Mouse (Mus musculus) olfactory bulb, adult 2 months (tissue): ENCODE data around the gene Glrx3. TPM values are rescaled to one million over a fixed set of nuclear protein-coding genes. Genes with fewer than 3 reads are reported as not detected.

Experiments
- H3K27ac ChIP-seq: fragments of 200-500 bp; 2 replicates; pipeline ENCODE4 v1.5.1; 2012; ENCODE audit warnings: low read depth, low read length; ENCODE audit not compliant: insufficient read depth
- H3K4me1 ChIP-seq: fragments of 200-500 bp; 2 replicates; pipeline ENCODE4 v1.6.1; 2012; ENCODE audit warnings: low read length; ENCODE audit not compliant: control insufficient read depth, insufficient read depth
- H3K4me3 ChIP-seq: fragments of 200-500 bp; 2 replicates; pipeline ENCODE4 v1.5.1; 2012; ENCODE audit warnings: mild to moderate bottlenecking, low read depth, low read length, moderate library complexity; ENCODE audit not compliant: insufficient read depth
- CTCF ChIP-seq: fragments of 200-500 bp; IDR thresholded peaks from 2 replicates; pipeline ENCODE4 v1.5.1; 2012; ENCODE audit warnings: low read depth, mild to moderate bottlenecking, low read length, moderate library complexity; ENCODE audit not compliant: insufficient read depth
- POLR2A ChIP-seq: fragments of 200-500 bp; IDR thresholded peaks from 2 replicates; pipeline ENCODE4 v1.6.1; 2012; ENCODE audit warnings: mild to moderate bottlenecking, low read depth, low read length, moderate library complexity; ENCODE audit not compliant: insufficient read depth
- WGBS: fragments of 180-500 bp; shearing (Covaris S2); methylation state at CpG from one replicate; pipeline ENCODE4 v1.1.7; 2018; 5-methylcytosine and 5-hydroxymethylcytosine counted together
- polyA plus RNA-seq: library from polyadenylated mRNA; stranded (reverse); fragments of >200 nt; gene quantifications from 2 replicates; pipeline ENCODE4 v1.2.4, GENCODE M21; 2012; ENCODE audit warnings: low replicate concordance; ENCODE audit not compliant: missing spikeins, insufficient read depth, insufficient read length

The Glrx3 gene
- polyA plus RNA-seq, 1 experiment, result not detected

- TF ChIP-seq POLR2A (no peak), CTCF (no peak)
Measured at GRCm38 (mm10) chr7:137468174-137468573, 30.8 kb downstream of the Glrx3 start.

GRCm38 (mm10) chr7:137471431-137472120, 34.2 kb downstream of the Glrx3 start:
- no peak for TF ChIP-seq CTCF
- no peak for TF ChIP-seq POLR2A

More at GRCm38 (mm10) chr7:137468174-137468573, 30.8 kb downstream of the Glrx3 start:
- 71% methylated on average over 4 of the region's 4 CpGs for WGBS
- H3K27ac ChIP-seq, result no peak overlapping the region
- no peak overlapping the region for H3K4me3 ChIP-seq
- H3K4me1 ChIP-seq, result no peaks in the 10 kb centered on the region

DNA sequence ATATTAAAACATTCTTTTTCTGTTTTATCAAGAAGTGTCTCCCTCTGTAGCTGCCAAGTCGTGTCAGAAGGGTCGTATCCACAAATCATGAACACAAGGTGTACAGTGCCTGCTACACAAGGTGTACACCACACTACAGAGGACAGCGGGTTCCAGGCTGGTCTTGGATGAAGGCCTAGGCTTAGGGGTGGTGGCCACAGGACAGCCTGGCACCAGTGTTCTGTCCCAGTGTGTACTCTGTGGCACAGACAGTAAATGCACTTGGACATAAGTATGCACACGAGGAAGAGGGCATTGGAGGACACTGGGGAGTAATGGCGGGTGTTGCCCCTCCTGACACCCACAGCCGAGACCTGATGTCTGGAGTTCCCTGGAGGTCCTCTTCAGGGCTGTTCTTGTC, 34.7 kb downstream of the Glrx3 start:
- TF ChIP-seq CTCF (no peak), POLR2A (no peak)
- H3K27ac ChIP-seq, result no peak overlapping the region
- no peak overlapping the region for H3K4me3 ChIP-seq
- WGBS, result 83% methylated on average over 6 of the region's 6 CpGs
- no peaks in the 10 kb centered on the region for H3K4me1 ChIP-seq

More at GRCm38 (mm10) chr7:137471431-137472120, 34.2 kb downstream of the Glrx3 start:
- Histone ChIP-seq H3K4me3 (no peak overlapping the region), H3K27ac (no peak overlapping the region), H3K4me1 (no peaks in the 10 kb centered on the region)
- 46% methylated on average over 7 of the region's 7 CpGs for WGBS

GRCm38 (mm10) chr7:137477950-137478620, 40.7 kb downstream of the Glrx3 start:
- Histone ChIP-seq H3K27ac (no peak overlapping the region), H3K4me3 (peak overlapping the region; percentile 17; the same call in 1 of the 2 replicates), H3K4me1 (0 out of 2 replicates have a peak, but pooled peaks cover 5% of the 10 kb centered on the region)
- TF ChIP-seq CTCF, result peak; percentile 100
- TF ChIP-seq POLR2A, result no peak
- 16% methylated on average over 30 of the region's 30 CpGs for WGBS

- H3K27ac ChIP-seq, result no peak overlapping the region
- H3K4me3 ChIP-seq, result peak overlapping the region; percentile 17; the same call in 1 of the 2 replicates
- 31% methylated on average over 5 of the region's 5 CpGs for WGBS
- TF ChIP-seq CTCF (no peak), POLR2A (no peak)
- H3K4me1 ChIP-seq, result 0 out of 2 replicates have a peak, but pooled peaks cover 5% of the 10 kb centered on the region
Measured at GRCm38 (mm10) chr7:137478621-137478982, 41.2 kb downstream of the Glrx3 start.

GRCm38 (mm10) chr7:137480839-137481238, 43.4 kb downstream of the Glrx3 start:
- no peak overlapping the region for H3K4me3 ChIP-seq
- H3K4me1 ChIP-seq, result 0 out of 2 replicates have a peak, but pooled peaks cover 5% of the 10 kb centered on the region
- no peak for TF ChIP-seq CTCF
- TF ChIP-seq POLR2A, result no peak
- no peak overlapping the region for H3K27ac ChIP-seq
- WGBS, result 91% methylated on average over 6 of the region's 6 CpGs

DNA sequence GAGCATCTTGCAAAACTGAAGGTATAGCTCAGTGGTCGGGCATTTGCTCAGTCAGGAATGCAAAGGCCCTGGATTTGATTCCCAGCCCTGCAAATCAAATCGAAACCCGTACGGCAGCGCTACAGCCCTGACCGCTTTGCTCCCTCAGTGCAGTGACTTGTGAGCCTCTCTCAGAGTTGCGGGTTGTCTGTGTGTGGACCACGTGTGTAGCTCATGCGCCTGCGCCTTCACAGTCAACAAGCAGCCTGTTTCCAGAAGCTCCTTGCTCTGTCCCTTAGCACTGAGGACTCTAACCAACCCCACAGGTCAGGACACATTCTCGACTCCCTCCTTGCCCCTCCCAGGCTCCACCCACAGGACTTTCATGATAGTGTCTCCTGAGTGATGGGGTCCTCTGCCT, 46.6 kb downstream of the Glrx3 start:
- Histone ChIP-seq H3K4me1 (no peaks in the 10 kb centered on the region), H3K27ac (no peak overlapping the region), H3K4me3 (no peak overlapping the region)
- 93% methylated on average over 11 of the region's 11 CpGs for WGBS
- no peak for TF ChIP-seq POLR2A
- TF ChIP-seq CTCF, result no peak

- H3K4me1 ChIP-seq, result no peaks in the 10 kb centered on the region
- no peak for TF ChIP-seq CTCF
- no peak for TF ChIP-seq POLR2A
- WGBS, result 75% methylated on average over 5 of the region's 5 CpGs
Measured at GRCm38 (mm10) chr7:137488391-137488790, 51.0 kb downstream of the Glrx3 start.

DNA sequence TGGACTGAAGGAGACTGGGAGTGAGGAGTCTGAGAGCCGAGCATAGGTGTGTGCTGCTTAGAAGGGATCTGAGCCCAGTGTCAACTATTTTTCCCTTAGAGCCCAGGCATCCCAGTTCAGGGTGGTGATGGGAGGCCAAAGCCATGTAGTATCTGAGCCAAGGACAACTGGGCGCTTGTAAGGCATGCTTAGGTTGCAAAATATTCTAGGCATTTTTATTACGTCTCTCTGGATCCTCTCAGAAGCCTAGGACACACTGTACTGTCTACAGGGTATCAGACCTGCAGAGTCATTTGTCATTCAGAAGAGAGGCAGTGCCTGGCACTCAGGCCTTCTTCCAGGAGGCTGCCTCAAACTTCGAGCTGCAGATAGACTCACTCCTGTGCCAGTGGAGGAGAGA, 53.3 kb downstream of the Glrx3 start:
- WGBS, result 90% methylated on average over 4 of the region's 4 CpGs
- Histone ChIP-seq H3K4me1 (no peaks in the 10 kb centered on the region), H3K27ac (no peak overlapping the region), H3K4me3 (no peak overlapping the region)
- TF ChIP-seq POLR2A (no peak), CTCF (no peak)

More at GRCm38 (mm10) chr7:137488391-137488790, 51.0 kb downstream of the Glrx3 start:
- H3K27ac ChIP-seq, result no peak overlapping the region
- no peak overlapping the region for H3K4me3 ChIP-seq

DNA sequence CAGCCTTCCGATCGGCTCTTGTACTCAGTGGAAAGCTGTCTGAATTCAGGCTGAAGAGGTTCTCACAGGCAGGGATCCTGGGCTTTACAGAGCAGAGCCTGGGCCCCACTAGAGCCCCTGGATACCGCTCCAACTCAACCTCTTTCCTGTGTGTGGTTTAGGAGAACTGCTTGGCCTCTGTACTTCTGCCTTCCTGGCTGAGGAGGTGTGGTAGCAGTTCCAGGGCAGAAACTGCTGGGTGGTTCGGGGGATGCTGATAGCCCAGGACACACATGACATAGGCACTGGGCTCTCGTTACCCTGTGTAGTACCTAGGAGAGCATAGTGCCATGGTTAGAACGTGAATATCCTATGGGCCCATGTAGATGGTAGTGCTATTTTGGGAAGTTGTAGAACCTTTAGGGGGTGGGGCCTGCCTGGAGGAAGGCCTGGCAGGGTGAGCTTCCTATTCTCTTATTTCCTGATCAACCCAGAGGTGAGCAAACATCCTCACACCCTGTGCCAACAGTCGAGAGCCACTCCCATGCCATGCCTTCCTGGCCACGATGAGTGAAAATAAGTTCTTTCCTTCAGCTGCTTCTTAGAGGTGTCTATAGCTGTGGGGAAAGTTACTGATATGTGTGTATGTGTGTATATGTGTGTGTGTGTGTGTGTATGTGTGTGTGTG, 55.0 kb downstream of the Glrx3 start:
- 89% methylated on average over 8 of the region's 8 CpGs for WGBS
- Histone ChIP-seq H3K4me1 (no peaks in the 10 kb centered on the region), H3K27ac (no peak overlapping the region), H3K4me3 (no peak overlapping the region)
- no peak for TF ChIP-seq POLR2A
- no peak for TF ChIP-seq CTCF
